In the genomic region with DNA sequence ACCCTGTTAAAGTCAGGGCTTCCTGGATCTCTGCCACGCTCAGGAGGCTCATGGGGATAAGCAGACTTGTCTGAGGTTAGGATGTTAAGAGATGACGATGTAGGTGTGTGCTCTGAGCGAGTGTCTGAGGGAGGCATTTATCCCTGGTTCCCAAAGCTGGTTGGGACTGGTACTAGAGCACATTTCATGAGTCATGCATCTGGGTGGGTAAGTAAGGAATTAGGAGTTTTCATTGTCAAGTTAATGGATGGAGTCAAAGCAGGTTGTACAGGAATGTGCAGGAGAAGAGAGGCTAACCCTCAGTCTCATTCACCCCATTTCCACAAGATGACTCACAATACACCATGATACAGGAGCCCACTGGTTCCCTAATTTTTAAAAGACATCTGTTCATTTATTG, we compare ENCODE assay signal across 29 mouse cellular contexts. TPM values are rescaled to one million over a fixed set of nuclear protein-coding genes. Genes with fewer than 3 reads are reported as not detected.
A peak's percentile ranks its signal among the peaks of the same experiment; 100 is the strongest.
DNase-seq lines count a peak whose midpoint lies in the region; ATAC-seq and TF ChIP-seq lines count a peak whose summit lies in the region.
"Had no signal": no experiment of that assay in that cellular context is flagged by ENCODE, and none has a peak within 500 bp of the region (broad histone marks: within the 10 kb centered on the region; RNA-seq: fewer than 3 reads in every experiment).

No protein-coding gene starts in this region.

- TF ChIP-seq EP300 in stomach, postnatal 0 days (optimal IDR thresholded peaks at IDR 0.05) = peak; percentile 88

- H3K4me2 ChIP-seq in stomach, postnatal 0 days (replicated peaks; ENCODE audit: low read depth) = no peak overlapping the region
- H3K4me2 ChIP-seq: embryonic facial prominence, embryonic 13.5 days; forebrain, embryonic 12.5 days; forebrain, embryonic 15.5 days; heart, embryonic 12.5 days; heart, embryonic 15.5 days; hindbrain, embryonic 13.5 days had no signal

- peak overlapping the region; percentile 35; the same call in 1 of the 2 replicates for H3K27ac ChIP-seq in stomach, postnatal 0 days (replicated peaks)
- H3K27ac ChIP-seq: embryonic facial prominence, embryonic 10.5 days; embryonic facial prominence, embryonic 13.5 days; forebrain, embryonic 12.5 days; forebrain, embryonic 15.5 days; heart, embryonic 15.5 days; hindbrain, embryonic 10.5 days; hindbrain, embryonic 13.5 days; hindbrain, postnatal 0 days had no signal

- DNase-seq in heart, adult 11 months = peak; percentile 27
- no peak for DNase-seq in heart, adult 18-20 months
- DNase-seq in brain, adult 2 months (ENCODE audit: low read depth, low spot score) = peak; percentile 45
- no peak for DNase-seq in stomach, postnatal 0 days (ENCODE audit: low spot score)
- DNase-seq in ovary, postnatal 14 days (ENCODE audit: low spot score) = no peak
- no peak for DNase-seq in right cerebral cortex, postnatal 4 days
- DNase-seq: adrenal gland, adult 2 months; adrenal gland, postnatal 14 days; cerebellum, adult 11-12 months; cerebellum, adult 8-10 months; cerebellum, postnatal 10 days; cerebellum, postnatal 36 days; embryo, embryonic 11 days; gastrocnemius, postnatal 25 days; heart, postnatal 10 days; heart, postnatal 36 days had no signal

- H3K4me1 ChIP-seq in stomach, postnatal 0 days (replicated peaks; ENCODE audit: control insufficient read depth, insufficient read depth) = no peaks in the 10 kb centered on the region
- H3K4me1 ChIP-seq: embryonic facial prominence, embryonic 10.5 days; embryonic facial prominence, embryonic 13.5 days; forebrain, embryonic 12.5 days; forebrain, embryonic 15.5 days; heart, embryonic 12.5 days; heart, embryonic 15.5 days; hindbrain, embryonic 10.5 days; hindbrain, embryonic 13.5 days had no signal

- TF ChIP-seq CTCF in stomach, postnatal 0 days (IDR thresholded peaks at IDR 0.05; ENCODE audit: low read depth) = no peak

- H3K9ac ChIP-seq in stomach, postnatal 0 days (ENCODE audit: low read length) = no peak overlapping the region
- H3K9ac ChIP-seq: embryonic facial prominence, embryonic 13.5 days; forebrain, embryonic 12.5 days; forebrain, embryonic 15.5 days; heart, embryonic 12.5 days; heart, embryonic 15.5 days; hindbrain, embryonic 13.5 days had no signal

- no peak overlapping the region for H3K4me3 ChIP-seq in stomach, postnatal 0 days (ENCODE audit: low read depth, low read length)
- H3K4me3 ChIP-seq: embryonic facial prominence, embryonic 10.5 days; embryonic facial prominence, embryonic 13.5 days; erythroblast, embryonic 14.5 days; forebrain, embryonic 12.5 days; forebrain, embryonic 15.5 days; heart, embryonic 12.5 days; heart, embryonic 15.5 days; hindbrain, embryonic 10.5 days; hindbrain, embryonic 13.5 days had no signal

- peaks cover 43% of the 10 kb centered on the region for H3K36me3 ChIP-seq in stomach, postnatal 0 days (ENCODE audit: control insufficient read depth, insufficient read depth, low read length)

- no peaks in the 10 kb centered on the region for H3K27me3 ChIP-seq in stomach, postnatal 0 days (ENCODE audit: control insufficient read depth, insufficient read depth, low read length)
- H3K27me3 ChIP-seq: embryonic facial prominence, embryonic 13.5 days; forebrain, embryonic 12.5 days; forebrain, embryonic 15.5 days; heart, embryonic 12.5 days; heart, embryonic 15.5 days; hindbrain, embryonic 13.5 days had no signal

- H3K9me3 ChIP-seq in stomach, postnatal 0 days (ENCODE audit: control insufficient read depth, low read length) = no peaks in the 10 kb centered on the region
- H3K9me3 ChIP-seq: embryonic facial prominence, embryonic 10.5 days; embryonic facial prominence, embryonic 13.5 days; forebrain, embryonic 12.5 days; forebrain, embryonic 15.5 days; heart, embryonic 12.5 days; heart, embryonic 15.5 days; hindbrain, embryonic 10.5 days; hindbrain, embryonic 13.5 days had no signal

- ATAC-seq in stomach, postnatal 0 days (ENCODE audit: low FRiP score, low TSS enrichment) = peak; percentile 74
- ATAC-seq: forebrain, embryonic 15.5 days; hindbrain, postnatal 0 days; inflammation-experienced regulatory T-cells, adult 6 months; intestine, embryonic 16.5 days had no signal

- WGBS in stomach, postnatal 0 days = 79% methylated on average over 3 of the region's 3 CpGs

RNA-seq across cellular contexts. Expression of gene Rdh12, which starts 39.4 kb away (rescaled TPM):
- total RNA-seq in heart, adult 18-20 months (2021) = under 1 TPM; 0.30 to 0.77 TPM
- 78.8 and 88.1 TPM in 2 replicates for polyA plus RNA-seq in stomach, postnatal 0 days (2015; fragmentation: Nextera tagmentation; extraction: Ambion mirVana)
- total RNA-seq: gastrocnemius, adult 8-10 months; heart, postnatal 36 days had no signal

RNA-seq across cellular contexts. Expression of gene Zfyve26, which starts 48.0 kb away (rescaled TPM):
- total RNA-seq in heart, adult 18-20 months (2021) = 10 to 100 TPM; 13.5 to 14.3 TPM
- 3.7 and 4.6 TPM in 2 replicates for polyA plus RNA-seq in stomach, postnatal 0 days (2015; fragmentation: Nextera tagmentation; extraction: Ambion mirVana)

RNA-seq across cellular contexts. Expression of gene Rad51b, which starts 49.0 kb away (rescaled TPM):
- total RNA-seq in heart, adult 18-20 months (2021) = under 1 TPM; 0.62 to 0.64 TPM
- 1.9 and 2.0 TPM in 2 replicates for polyA plus RNA-seq in stomach, postnatal 0 days (2015; fragmentation: Nextera tagmentation; extraction: Ambion mirVana)

RNA-seq across cellular contexts. Expression of gene Rdh11, which starts 56.0 kb away (rescaled TPM):
- total RNA-seq in heart, adult 18-20 months (2021) = 1 to 10 TPM; 2.6 to 3.7 TPM
- 16.3 and 17.1 TPM in 2 replicates for polyA plus RNA-seq in stomach, postnatal 0 days (2015; fragmentation: Nextera tagmentation; extraction: Ambion mirVana)

Comparison
In these comparisons a context has a peak if more than half of its experiments do, and no peak if none do; other contexts are left out.
1. DNase-seq: peak in heart, adult 11 months (single experiment) and brain, adult 2 months (single experiment); none in heart, adult 18-20 months (0 of 2), stomach, postnatal 0 days (single experiment), ovary, postnatal 14 days (single experiment) and right cerebral cortex, postnatal 4 days (single experiment).